Mouse (Mus musculus) common myeloid progenitor, adult 5-6 weeks (primary cell): ENCODE measurements at regions not wholly inside any gene's neighbourhood (a gene's known extent, or its start where the extent isn't known, plus 50 kb on each side); places are given as distances from the start of the nearest gene placed in this dataset.

Experiments used
- ATAC-seq: replicated peaks from 2 replicates; pipeline ENCODE4 v1.8.0; 2016; ENCODE audit warnings: low read depth, mild to moderate bottlenecking, moderate TSS enrichment, inconsistent platforms; ENCODE audit not compliant: poor library complexity, severe bottlenecking

DNA sequence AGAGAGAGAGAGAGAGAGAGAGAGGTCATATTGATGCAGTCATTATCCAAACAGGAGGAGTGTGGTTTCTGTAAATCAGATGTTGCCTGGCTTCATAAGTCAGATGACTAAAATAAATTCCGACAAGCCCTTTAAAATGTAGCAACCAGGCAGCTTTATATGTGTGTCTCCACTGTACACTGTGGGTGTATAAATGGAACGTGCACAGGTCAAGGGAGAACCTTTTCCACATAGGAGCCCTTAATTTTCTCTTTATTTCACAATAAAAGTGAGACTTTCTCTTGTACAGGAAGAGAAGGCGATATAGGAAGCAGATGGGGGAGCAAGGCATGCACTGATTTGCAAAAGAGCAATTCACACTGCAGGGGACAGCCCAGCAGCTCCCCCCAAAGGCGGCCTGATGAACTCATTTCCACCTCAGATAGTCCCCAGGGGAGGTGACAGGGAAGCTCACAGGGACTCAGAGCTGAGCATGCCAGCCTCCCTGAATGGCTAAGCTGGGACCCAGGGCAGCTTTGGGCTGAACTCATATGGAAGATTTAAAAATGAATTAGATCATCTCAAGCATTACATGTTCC lies 410.7 kb upstream of the Intu start:
- ATAC-seq, result no peak

DNA sequence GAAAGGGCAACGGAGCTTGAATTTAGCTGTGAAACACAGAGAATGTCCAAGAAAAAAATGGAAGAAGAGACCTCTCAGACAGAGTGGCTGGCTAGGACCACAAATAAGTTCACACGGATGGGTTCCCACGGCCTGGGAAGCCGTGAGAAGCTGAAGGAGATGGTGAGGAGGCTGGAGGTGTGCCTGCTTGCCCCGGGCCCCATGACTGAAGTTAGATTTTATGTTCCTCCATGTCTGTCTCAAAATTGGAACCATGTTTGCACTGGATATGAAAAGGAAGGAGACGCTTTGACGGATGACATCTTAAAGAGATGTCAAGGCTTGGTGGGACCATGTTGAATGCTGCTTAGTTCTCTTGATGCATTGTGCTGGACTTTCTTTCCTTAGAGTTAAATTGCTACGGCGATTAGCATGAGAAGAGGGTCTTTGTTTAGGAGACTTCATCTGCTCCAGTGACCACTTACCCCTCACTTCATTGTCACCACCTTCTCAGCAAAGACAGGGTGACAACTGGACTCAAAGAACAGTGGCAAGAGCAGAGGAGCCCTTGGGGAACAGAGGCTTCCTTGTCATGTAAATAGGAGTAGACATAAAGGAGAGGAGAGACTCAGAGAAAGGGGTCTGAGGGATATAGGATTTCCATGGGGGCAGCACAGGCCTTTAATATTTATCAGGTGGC lies 407.4 kb upstream of the Intu start:
- ATAC-seq, result no peak

DNA sequence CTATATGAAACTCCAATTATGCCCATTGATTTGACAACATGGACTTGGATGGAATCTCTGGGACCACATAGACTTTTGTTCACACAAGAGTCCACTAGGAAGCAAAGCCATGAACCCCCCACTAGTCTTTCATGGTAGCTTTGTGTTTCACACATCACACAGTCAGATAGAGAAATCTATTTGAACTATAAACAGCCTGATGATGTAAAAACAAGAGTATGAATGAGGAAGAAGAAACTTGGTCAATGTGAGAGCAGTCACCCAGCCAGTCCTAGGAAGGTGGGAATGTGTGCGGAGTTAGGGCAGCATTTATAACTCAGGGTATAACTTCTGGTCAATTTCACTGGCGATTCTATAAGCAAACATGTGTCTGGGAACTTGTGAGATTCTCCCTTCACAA lies 404.2 kb upstream of the Intu start:
- no peak for ATAC-seq

DNA sequence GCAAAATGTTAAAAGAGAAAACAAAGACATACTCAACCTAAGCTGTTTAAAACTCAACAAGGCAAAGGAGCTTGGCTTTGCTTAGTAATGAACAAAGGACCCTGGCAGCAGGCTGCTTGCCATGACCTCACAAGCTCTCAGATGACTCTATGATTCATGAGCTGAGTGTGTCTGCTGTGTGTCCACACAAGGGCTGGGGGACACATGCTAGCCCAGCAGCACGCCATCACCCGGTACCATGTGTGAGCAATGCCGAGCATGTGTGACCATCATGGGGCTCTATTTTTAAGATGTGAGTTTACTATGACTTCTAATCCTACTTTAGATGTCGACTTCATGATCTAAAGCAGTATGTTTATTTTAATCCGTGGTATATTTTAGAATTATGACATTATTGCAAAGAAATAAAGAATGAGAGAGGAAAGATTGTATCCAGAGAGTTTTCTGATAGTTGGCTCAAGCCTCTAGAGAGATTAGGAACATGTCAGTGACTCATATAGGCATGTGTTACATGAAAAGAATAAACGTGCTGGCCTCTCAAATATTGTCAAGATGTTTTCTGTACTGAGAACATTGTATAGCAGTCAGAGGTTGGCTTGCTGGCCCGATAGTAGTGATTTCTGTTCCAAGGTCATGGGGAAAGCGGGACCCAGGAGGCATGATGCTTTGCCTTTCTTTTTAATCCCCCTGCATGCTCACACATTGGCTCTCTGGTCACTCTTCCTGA lies 400.1 kb upstream of the Intu start:
- ATAC-seq, result no peak

DNA sequence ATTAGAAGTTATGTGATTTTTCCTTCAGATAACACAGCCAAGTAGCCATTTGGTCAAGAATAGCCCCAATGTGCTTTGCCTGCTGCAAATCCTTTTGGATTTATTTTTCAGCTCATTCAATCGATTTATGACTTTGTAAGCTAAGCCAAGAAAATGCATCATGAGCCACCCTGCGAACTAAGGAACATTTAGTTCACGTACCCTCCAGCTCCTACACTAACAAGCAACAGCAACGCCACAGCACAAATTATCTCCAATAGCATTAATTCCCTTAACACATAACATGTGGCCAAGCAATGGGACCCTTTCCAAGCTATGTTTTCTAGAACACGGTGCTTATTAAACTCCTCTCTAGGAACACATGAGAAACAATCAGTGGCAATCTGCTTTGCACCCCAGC lies 392.4 kb upstream of the Intu start:
- ATAC-seq, result no peak

DNA sequence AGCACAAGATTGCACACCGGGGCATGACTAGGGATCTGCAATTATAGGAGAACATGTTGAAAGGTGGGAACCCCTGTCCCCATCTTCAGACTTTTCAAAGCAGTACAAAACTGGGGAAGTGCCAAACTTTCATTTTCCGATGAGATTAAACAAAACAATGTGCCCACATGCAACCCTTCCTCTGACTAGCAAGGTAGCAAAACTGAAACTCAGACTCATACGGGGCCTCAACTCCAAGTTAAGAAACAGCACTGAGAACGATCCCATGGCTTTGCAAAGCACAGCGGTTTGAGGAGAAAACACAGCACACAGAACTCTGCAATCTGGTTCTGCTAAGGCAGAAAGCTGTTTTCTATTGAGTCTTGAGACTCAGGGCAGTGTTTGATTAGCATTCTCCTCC lies 388.9 kb upstream of the Intu start:
- no peak for ATAC-seq

DNA sequence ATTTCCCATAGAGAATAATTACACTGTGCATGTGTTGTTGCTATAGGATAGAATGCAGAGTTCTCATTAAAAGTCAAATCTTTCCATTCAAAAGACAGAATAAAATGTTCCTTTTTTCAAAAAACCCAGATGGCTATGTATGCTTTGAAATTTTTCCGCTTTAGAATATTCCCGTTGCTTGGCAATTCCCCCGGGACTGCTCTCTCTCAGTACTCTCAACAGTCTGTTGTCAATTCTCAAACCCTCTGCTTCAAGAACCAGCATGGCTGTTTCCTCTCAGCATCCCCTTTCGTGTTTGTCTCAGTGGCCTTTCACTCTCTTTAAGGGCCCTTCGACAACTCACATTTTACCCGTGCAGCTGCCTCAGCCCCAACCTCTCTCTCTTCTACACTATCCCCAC lies 372.5 kb upstream of the Intu start:
- no peak for ATAC-seq

DNA sequence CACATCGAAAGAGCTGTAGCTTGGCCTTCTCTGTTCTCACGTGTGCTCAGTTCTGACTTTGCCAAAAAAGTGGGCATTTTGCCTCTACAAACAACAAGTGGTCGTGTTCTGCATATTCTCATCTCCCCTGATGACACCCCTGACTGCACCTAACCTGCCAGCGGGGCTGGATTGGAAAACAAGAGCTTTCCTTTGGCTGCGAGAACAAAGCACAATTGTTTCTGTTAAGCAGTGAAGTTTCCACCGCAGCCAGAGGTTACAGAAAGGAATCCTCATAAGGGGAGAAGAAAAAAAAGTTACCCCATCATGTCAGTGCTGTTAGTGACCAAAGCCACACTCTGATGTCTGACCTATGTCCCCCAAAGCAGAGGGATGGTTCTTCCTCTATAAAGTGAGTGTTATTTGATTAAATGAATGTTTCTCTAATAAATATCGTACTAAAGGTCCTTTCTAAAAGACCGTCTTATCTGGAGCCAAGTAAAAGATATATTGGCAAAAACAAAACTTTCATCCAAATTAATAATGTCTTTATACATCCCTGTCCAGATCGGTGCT lies 371.4 kb upstream of the Intu start:
- ATAC-seq, result no peak

DNA sequence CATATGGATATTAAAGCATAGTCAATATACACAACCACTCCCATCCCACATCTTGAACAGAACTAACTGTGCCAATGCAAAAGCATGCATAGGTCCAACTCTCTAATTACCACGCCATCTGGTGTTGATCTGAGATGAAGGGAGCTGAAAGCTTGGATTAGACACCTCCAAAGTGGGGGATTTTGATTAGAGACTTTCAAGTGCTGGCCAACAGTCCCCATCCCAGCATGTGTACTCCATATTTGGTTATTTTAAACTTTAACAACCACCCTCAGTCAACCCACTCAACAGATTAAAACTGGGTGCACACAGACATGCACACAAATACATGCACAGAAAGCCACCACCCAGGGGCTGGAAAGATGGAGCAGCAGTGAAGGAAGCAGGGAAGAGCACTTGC lies 366.9 kb upstream of the Intu start:
- ATAC-seq, result no peak

DNA sequence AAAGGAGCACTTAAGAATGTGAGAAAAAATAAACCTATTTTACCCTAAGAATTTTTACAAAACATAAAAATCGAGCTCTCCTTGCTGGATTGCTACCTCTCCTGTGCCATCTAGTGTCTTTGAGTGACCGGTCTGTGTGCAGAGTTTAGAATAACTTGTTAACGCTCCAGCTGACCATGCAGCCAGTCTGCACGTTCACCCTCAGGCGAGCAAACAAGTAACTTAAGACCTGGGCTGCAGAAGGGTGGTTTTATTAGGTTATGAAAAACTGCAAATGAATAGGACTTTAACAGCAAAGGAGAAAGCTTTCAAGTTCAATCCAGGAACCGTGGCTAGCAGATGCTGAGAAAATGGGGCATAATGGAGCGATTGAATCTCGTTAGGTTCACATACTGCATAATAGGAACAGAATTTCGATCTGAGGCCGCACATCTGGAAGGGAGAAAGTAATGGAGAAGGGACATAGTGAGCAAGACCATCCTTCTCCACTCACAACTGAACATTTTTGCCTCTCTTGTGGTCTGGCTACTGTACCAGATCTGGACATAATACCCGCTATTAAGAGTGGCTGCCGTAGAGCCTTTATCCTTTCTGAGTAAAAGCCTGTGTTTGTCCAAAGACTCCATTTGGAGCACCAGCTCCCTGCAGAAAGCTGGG lies 363.0 kb upstream of the Intu start:
- no peak for ATAC-seq

DNA sequence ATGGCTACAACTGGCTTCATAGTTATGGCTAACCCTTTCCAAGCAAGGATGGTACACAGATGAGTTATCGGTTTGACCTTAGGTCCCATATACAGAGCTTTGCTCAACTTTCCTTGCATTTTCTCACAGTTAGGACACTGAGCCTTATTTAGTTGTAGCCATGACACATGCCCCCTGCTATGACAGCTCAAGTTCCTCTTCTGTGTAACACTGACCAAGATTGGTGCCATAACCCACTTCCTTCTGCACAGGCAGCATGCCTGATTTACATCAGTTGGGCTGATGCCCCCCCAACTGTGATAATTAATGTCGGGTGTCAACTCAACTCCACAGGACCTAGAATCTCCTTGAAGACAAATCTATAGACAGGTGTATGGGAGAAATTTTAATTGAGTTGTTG lies 361.5 kb upstream of the Intu start:
- 0 out of 2 replicates have a peak, but pooled peaks have one; percentile 50 for ATAC-seq

DNA sequence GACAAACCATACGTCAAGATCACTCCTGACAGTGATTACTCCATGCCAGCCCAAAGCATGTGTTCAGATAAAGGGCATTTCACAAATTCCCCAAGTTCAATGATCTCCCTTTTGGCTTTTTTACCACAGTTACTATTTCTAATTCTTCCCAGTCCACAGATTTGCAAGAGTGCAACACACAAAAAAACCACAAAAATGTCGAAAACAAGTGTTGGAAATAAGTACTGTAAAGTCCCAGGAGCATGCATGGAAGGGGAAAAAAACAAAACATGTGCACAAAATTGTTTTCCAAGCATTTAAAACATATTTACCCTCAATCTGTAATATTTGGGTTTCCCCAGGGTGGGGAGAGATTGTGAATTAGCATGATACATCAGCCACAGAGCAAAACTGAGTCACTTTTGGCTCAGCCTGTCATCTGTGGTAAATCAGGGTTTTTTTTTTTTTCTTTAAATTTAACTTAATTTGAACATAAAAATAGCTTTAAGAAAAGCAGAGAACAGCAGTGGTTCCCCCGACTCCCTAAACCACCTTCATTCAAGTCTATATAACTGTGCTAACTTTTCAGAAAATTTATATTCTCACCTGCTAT lies 351.3 kb upstream of the Intu start:
- ATAC-seq, result no peak

DNA sequence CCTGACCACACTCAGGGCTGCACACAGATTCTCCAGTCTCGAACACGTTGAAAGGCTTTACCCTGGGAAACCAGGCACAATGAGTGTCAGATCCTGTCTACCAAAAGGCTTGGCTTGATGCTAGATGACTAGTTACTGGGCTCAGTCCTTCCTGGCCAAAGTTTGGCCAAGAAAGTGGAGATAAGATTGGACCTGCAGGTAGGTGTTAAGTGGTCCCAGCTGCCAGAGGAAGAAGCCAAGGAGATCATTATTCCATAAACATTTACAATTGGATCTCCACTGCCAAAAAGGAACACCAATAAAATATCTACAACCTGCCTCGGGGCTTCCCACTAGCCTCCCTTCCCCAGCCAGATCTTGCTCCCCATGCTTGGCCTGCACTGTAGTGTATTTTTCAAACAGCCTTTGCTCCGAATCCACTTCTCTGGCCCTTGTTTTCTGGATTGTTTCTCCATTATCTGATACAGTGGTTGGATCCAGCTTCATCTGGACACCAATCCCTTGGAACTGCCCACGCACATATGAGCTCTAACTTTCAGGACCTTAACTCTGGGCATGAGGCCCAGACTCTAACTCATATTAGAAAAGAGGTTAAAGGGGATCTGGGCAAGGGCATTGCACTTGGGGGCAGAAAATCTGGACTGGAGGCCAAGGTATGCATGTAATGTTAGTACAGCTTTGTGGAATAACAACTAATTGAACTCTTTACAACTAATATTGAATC lies 345.3 kb upstream of the Intu start:
- ATAC-seq, result no peak

DNA sequence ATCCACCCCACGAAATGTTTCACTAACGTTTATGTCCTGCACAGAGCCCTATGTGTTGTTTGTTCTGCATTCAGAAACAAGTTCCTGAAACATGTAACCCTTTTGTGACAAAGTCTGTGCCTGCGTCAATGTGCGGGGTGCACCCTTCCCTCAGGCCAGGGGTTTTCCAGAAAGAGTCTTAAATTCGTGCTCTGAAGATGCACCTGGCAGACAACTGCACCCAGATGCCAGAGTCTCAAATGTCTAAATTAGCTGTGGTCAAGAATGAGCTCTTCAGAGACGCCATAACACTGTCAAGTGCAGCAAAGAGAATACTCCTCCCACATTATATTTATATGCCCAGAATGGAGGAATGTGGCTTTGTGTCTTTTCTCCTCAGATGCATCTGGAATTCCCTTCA lies 341.6 kb upstream of the Intu start:
- no peak for ATAC-seq

DNA sequence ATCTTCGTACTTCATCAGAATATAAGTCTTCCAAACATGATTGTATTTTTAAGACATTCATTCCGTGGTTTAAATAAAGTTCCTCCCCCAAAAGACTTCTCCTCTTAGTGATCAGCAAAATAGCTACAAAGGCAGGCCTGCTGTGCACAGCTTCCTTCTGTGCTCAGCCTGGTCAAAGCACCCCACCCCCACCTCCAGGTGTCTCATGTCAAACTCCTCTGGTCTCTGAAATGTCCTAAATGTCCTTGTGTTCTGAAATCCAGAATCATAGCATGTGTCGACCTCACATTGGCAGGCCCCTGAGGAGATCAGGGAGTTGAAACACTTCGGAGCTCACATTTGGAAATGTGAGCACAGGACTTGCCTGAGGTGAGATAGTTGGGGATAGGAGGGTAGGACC lies 341.1 kb upstream of the Intu start:
- ATAC-seq, result no peak

DNA sequence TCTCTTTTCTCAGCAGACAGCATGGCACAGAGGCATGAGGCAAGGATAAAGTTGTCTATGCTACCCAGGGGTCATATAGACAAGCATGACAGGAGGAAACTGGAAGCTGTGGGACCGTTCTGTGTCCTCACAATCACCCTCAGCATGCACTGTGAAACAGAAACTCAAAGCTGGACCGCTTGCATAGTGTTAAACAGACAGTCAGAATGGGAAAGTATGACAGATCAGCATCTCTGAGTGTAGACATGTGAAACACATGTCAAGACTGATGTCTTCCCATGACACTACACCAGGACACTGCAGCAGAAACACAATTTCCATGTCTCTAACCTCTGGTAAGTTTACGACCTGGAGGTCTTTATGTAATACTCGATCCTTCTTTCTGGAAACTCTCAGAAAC lies 330.9 kb upstream of the Intu start:
- ATAC-seq, result no peak

DNA sequence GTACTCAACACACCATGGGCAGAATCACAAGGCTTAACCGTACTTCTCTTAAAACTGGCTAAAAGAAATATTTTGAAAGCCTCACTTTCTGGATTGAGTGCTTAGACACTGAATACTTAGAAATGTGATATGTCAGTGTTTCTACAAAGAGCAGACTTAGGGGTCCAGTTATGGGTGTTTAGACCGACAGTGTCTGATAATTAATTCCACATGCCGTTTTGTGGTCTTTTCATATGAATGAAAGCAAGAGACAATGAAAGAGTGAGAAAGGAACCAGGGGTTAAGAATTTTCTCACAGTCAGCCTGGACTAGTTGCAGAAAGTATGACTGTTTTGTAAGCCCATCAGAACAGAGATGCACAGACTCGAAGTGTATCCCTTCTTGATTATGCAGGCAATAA lies 324.8 kb upstream of the Intu start:
- no peak for ATAC-seq

DNA sequence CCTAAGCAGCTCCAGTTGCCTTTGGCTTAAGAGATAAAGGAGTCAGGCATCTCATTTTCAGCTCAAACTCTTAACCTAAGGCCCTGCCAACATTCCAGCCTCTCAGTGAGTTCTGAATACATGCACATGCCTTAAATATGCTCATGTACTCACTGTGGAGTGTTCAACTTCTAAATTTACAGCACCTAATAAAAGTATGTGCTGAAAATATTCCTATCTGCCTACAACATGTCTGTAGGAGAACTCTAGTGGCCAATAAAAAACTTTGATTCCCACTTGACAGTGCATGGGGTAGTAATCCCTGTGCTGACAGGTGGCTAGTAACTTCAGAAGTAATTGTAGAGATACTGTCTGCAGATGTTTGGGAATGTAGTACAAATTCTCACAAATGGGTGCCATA lies 319.3 kb upstream of the Intu start:
- ATAC-seq, result no peak

DNA sequence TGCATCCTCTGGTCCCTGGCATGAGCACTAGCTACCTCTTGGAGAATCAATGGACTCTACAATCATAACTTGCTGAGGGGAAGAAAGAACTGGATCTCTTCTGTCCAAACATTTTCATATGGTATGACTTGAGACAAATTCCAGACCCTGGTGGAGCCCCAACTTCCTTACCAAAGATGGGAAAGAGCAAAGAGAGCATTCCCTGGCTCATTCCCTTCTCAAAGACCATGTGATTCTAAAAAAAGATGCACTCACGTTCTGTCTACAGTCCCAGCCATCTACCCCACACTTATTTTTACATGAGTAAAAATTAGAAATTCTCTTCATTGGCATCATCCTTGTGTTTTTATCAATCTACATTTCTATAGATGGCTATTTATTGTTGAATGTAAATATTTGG lies 304.3 kb upstream of the Intu start:
- ATAC-seq, result no peak

DNA sequence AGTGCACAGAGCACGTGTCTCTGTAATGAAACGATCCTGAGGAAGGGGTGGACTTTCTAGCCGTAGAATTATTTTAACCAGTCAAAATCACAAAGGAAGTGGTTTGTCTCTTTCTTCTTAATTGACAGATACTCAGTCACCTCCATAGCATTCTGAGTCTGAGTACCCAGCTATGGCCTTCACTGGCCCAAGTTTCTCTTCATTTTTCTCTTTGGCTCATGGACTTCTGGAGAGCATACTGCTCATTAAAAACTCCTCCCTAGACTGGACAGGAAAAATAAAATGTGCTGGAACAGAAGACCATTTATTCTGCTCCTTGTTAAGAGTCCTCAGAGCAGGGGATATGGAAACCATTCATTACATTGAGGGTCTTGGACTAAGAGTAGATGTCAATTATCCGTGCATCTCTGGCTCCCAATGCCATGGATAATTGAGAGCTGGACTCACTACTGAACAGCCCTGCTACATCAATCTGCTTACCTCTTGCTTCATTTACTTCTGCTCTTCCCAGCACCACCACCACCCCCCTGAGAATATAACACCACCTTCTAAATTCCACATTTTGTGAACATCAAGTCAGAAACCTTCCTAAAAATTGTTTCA lies 287.5 kb upstream of the Intu start:
- ATAC-seq, result no peak
